Mouse (Mus musculus): ENCODE data around the gene Itpr3.

Gene Itpr3

DNA sequence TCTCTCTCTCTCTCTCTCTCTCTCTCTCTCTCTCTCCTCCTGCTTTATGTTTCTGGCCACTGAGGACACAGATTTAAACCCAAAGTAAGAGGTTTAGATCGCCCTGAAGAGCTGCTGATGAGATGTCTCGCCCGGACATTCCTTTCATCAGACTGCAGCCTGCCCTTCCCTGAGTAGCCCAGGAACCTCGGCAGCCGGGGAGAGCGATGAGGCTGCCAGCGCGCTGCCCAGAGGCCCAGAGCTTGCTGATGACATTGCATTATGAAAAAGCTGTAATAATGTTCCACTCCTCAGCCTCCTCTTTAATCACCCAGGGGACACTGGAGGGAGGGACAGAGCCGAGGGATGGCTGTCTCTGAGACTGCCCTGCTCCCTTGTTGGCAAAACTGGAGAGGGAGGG lies 83.2 kb downstream of the Itpr3 start:
- in situ Hi-C loops (cut with MboI, MseI): no loop called here

DNA sequence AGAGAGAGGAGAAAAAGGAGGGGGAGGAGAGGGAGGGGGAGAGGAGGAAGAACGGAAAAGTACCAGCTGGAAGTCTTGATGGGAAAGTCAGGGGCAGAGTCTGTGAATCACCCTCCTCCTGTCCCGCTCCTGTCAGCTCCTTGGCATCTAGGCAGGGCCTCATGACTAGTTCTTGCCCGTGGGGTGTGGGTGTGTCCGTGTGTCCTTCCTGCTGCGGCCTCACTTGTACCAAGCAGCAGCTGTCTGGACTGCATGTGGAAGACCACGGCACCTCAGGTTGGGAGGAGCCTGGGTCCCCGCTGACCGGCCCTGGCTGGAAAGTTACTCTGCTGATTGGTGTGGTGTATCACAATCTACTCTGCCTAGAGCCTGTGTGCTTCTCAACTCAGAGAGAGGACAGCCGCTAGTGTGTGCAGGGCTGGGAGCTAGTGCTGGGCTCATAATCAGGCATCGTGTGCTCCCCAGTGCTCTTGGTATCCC lies 84.9 kb downstream of the Itpr3 start:
- in situ Hi-C loops (cut with MboI, MseI): no loop called here

- in situ Hi-C loops (cut with MboI, MseI): no loop called here
Observed at GRCm38 (mm10) chr17:27144152-27144551, 87.0 kb downstream of the Itpr3 start.

GRCm38 (mm10) chr17:27146323-27146923 lies 89.3 kb downstream of the Itpr3 start:
- in situ Hi-C loops (cut with MboI, MseI): no loop called here

DNA sequence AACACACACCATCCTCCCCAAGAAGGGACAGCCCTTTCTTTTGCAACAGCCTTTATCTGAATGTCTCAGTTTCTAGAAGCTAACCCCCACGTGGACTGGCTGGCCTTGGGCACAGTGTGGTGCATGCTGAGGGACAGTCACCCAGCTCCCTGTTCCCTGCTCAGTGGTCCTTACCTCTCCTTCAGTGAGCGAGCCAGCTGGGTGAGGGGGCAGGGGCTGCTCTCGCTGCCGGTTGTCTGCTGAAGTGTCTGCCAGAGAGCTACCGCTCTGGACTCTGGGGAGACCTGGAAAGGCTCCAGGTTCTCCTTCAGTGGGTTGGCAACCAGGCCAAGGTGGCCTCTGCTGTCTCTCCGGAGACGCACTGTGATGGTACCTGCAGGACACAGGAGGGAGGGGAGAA lies 93.8 kb downstream of the Itpr3 start:
- in situ Hi-C loops (cut with MboI, MseI): no loop called here

GRCm38 (mm10) chr17:27151411-27151810 lies 94.3 kb downstream of the Itpr3 start:
- in situ Hi-C loops (cut with MboI, MseI): no loop called here

DNA sequence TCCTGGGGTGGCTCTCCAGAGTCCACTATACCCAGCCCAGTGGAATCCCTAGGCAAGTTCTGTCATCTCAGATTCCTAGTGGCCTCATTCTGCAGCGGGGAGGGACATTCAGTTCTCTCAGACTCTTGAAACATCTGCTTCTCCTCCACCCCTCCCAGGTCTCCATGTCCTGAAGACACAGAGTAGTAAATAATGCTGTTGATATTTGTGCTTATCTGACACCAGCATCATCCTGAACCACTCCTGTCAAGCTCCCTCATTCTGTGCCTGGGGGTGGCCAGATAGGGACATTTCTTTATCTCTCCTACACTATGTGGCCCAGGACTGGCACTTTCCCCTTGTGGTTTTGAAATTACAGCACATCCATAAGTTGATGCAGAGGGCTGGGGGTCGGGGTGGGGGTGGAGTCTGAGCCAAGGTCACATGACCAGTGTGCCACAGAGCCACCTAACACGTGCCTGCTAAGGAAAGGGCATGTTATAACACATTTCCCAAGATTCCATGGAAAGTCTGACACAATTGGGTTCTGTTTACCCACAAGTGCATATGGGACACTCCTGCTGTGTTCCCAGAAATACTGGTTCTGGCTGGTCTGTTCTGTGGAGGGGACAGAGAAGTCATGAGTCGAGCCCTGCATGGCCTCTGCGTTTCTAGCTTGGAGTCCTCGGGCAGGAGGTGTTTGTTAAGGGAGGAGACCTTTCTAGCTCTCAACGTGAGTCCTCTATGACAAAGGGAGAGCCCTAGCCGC lies 96.0 kb downstream of the Itpr3 start:
- in situ Hi-C loops (cut with MboI, MseI): no loop called here

DNA sequence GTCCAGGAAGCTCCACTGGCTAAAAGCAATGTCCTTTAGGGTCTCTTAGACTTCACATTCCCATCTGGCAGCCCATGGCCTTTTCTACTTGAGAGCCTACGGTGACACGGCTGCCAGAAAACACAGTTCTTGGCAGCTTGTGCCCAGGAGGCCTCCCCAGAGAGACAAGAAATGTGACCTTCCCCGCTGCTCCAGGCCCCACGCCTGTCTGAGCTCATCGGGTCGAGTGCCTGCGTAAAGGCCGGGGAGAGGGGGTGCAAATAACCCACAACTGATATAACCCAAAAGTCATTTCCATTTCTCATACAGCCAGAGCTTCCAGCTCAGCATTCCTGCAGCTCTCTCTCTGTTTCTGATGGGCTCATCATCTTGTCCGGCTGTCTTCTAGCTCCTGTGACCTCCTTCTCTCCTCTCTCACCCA lies 96.7 kb downstream of the Itpr3 start:
- in situ Hi-C loops (cut with MboI, MseI): no loop called here

GRCm38 (mm10) chr17:27154256-27154655 lies 97.2 kb downstream of the Itpr3 start:
- in situ Hi-C loops (cut with MboI, MseI): no loop called here

- in situ Hi-C loops (cut with MboI, MseI): no loop called here
Observed at GRCm38 (mm10) chr17:27154881-27155280, 97.8 kb downstream of the Itpr3 start.

- in situ Hi-C loops (cut with MboI, MseI): no loop called here
Observed at GRCm38 (mm10) chr17:27155752-27156151, 98.6 kb downstream of the Itpr3 start.

DNA sequence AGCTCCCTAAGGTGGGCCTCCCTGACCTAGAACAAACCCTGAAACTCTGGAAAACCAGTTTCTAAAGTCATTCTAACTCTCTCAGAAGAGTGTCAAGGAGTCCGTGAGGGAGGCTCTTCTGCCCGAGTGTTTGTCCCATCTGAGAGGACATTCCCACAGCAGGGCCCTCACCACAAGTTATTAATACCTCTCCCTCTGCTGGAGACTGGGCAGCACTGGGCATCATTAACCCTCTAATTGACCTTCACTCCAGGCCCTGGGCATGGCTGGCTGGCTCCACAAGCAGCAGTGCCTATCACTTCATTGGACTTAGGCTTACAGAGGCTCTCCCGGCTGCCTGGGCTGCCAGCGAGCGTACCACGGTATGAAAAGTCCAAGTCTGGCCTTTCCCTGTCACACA lies 101.3 kb downstream of the Itpr3 start:
- in situ Hi-C loops (cut with MboI, MseI): no loop called here

DNA sequence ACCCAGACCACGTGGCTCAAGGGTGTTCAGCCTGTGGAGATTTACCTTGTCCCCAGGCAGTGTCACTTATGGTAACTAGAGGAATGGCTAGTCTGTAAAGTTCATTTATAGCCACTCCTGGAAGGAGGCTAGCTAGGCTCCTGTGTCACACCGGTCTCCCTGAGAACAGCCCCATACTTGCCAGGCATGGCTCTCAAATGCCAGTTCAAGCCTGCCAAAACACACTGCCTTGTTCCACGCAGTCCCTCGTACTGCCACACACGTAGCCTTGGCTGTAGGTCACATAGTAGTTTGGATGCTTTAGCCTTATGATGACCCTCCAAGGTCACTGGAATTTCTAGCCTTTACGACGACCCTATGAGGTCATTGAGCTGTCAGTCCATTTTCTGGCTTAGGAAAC lies 102.1 kb downstream of the Itpr3 start:
- in situ Hi-C loops (cut with MboI, MseI): no loop called here

DNA sequence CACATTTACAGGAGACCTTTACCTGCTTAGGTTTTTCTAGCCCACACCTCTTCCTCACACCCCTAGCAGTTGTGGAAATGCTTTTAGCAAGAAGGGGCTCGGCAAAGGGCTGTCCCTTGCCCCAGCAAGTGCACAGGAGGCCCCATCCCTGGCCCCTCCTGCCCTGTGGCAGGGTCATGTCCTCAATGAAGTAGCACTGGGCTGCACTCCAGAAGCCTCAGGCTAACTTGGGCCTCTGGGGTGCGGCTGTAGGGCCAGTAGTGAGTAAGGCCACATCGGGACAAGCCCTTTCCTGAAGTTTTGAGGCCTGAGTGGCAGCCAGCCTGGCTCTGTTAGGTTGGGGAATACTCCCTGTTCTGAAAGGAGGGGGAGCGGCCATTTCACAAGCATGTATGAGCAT lies 103.8 kb downstream of the Itpr3 start:
- in situ Hi-C loops (cut with MboI, MseI): no loop called here

DNA sequence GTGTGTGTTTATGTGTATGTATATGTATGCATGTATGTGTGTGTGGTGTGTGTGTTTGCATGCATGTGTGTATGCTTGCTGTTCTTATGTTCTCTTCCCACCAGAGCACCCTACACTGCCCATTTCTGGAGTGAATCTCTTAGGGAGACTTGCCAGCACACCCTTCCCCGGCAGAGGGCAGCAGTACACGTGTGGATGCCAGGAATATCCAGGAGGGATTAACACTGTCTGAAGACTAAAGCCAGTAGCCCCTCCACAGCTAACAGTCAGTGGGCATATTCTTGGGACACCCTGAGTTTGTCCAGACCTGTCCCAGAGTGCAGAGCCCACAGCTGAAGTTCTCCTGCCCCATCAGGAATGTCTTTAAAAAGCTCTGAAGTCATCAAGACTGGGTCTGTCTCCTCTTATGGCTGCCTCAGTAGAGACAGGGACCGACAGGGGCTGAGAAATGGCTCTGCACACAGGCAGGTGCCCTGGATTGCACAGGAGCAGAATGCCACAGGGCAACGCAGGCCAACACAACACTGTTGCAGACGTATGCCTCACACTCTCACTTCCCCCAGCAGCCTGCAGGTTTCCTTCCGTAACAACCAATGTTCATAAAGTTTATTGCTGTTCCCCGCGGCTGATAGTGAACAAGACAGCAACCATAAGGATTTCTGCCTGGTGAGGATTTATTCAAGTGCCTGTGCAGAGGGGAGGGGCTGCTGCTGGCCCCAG lies 108.1 kb downstream of the Itpr3 start:
- in situ Hi-C loops (cut with MboI, MseI): no loop called here

- in situ Hi-C loops (cut with MboI, MseI): no loop called here
Observed at GRCm38 (mm10) chr17:27166901-27167300, 109.8 kb downstream of the Itpr3 start.

GRCm38 (mm10) chr17:27167545-27167944 lies 110.4 kb downstream of the Itpr3 start, which contains the start of gene Ip6k3:
Gene Ip6k3, minus strand, starts transcription at chr17:27167795.
- in situ Hi-C loops (cut with MboI, MseI): no loop called here

DNA sequence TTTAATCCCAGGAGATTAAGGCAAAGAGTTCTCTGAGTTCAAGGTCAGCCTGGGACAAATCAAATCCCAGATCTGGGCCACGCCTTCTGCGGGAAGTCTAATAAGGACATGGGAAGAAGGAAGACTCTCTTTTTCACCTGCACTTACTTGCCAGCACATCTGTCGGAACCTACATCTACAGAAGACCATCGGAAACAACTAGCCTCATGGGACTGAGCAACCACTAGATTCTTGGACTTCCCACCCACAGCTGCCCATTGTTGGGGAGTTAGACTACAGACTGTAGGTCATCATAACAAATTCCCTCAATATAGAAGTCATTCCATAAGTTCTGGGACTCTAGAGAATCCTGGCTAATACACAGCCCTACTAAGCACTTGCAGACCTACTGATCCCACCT lies 111.5 kb downstream of the Itpr3 start:
- in situ Hi-C loops (cut with MboI, MseI): no loop called here

- in situ Hi-C loops (cut with MboI, MseI): no loop called here
Observed at GRCm38 (mm10) chr17:27169952-27170695, 113.0 kb downstream of the Itpr3 start.

DNA sequence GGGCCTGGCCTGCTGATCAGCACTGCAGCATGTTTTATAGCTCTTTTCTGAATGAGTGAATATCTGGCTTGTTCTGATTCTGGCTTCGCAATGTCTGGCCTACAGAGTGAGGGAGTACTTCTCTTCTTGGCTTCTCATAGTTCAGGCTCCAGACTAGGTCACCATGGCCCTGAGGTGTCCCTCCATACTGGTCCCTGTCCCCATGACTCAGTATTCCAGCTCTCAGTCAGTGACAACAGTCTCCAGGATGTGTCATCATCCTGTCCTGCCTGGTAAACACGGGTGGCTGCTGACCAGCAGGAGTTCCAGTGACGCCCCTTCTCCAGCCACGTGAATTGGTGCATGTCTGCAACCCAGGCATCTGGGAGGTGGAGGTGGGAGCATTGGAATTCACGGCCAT lies 114.0 kb downstream of the Itpr3 start:
- in situ Hi-C loops (cut with MboI, MseI): no loop called here

All from T-helper 2 cell (primary cell).